Mouse (Mus musculus) intestine, embryonic 16.5 days (tissue): ENCODE measurements around the gene Tmem30c. TPM values are rescaled to one million over a fixed set of nuclear protein-coding genes. Genes with fewer than 3 reads are reported as not detected.
"Not testable (repeated sequence)": the region's sequence is repeated elsewhere in the genome, so short reads cannot be mapped to it uniquely, and the experiment has no call there.

Source experiments
- ATAC-seq: fragments of 200-750 bp; cut with Nextera tagmentation; 2 replicates; pipeline ENCODE4 v1.8.0; 2017; ENCODE audit warnings: moderate TSS enrichment, moderate library complexity
- H3K27ac ChIP-seq: fragments of 300-500 bp; sonication (generic); 2 replicates; pipeline ENCODE4 v1.5.1; 2014; ENCODE audit warnings: mild to moderate bottlenecking, low read length
- H3K27me3 ChIP-seq: fragments of 300-500 bp; sonication (generic); replicated peaks from 2 replicates; pipeline ENCODE4 v1.6.1; 2014; ENCODE audit warnings: low read length, control low read depth, mixed read lengths; ENCODE audit not compliant: control insufficient read depth, insufficient read depth
- H3K36me3 ChIP-seq: fragments of 300-500 bp; sonication (generic); 2 replicates; pipeline ENCODE4 v1.6.1; 2014; ENCODE audit warnings: low read length, control low read depth; ENCODE audit not compliant: control insufficient read depth, insufficient read depth
- H3K4me1 ChIP-seq: fragments of 300-500 bp; sonication (generic); 2 replicates; pipeline ENCODE4 v1.6.1; 2014; ENCODE audit warnings: low read length, control low read depth, mixed read lengths; ENCODE audit not compliant: control insufficient read depth, insufficient read depth
- H3K4me2 ChIP-seq: fragments of 300-500 bp; sonication (generic); 2 replicates; pipeline ENCODE4 v1.6.1; 2014; ENCODE audit warnings: low read depth, low read length, control low read depth
- H3K4me3 ChIP-seq: fragments of 300-500 bp; sonication (generic); 2 replicates; pipeline ENCODE4 v1.5.1; 2014; ENCODE audit warnings: mild to moderate bottlenecking, low read length
- H3K9ac ChIP-seq: fragments of 300-500 bp; sonication (generic); 2 replicates; pipeline ENCODE4 v1.6.1; 2014; ENCODE audit warnings: low read depth, low read length
- H3K9me3 ChIP-seq: fragments of 300-500 bp; sonication (generic); 2 replicates; pipeline ENCODE4 v1.6.1; 2016; ENCODE audit warnings: low read length, control low read depth; ENCODE audit not compliant: control insufficient read depth
- WGBS: fragments of 180-500 bp; shearing (Covaris S2); extraction: QIAGEN DNeasy Blood & Tissue Kit; methylation state at CpG from one replicate; pipeline ENCODE4 v1.1.7; 2014; 5-methylcytosine and 5-hydroxymethylcytosine counted together
- polyA plus RNA-seq: library from polyadenylated mRNA; unstranded; fragments of >200 nt; fragmentation: Nextera tagmentation; extraction: Ambion mirVana; gene quantifications from 2 replicates; pipeline ENCODE4 v1.2.1, GENCODE M21; 2015

Gene Tmem30c
- polyA plus RNA-seq, 1 experiment from 2014 or later = not detected

DNA sequence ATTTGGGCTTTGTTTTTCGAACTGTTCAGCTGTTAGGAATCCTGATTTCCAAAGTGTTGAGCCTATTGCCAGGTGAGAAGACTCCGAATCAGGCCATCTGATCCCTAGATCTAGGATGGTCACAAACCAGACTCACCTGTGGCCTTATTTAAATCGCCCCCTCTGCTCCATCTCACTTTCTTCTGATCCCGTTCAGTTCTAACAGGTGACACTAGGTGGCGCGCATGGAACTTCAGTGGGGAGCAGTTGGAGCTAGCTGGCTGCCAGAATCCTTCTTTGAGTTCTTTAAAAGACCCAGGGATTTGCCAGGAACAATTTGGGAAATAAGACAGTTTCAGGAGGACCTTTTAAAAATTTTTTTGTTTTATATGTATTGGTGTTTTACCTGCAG lies 48.8 kb downstream of the Tmem30c start:
- no peak overlapping the region for H3K4me2 ChIP-seq
- no peak overlapping the region for H3K27ac ChIP-seq
- H3K4me1 ChIP-seq = no peaks in the 10 kb centered on the region
- no peak overlapping the region for H3K9ac ChIP-seq
- H3K4me3 ChIP-seq = no peak overlapping the region
- 8% methylated on average over 6 of the region's 6 CpGs for WGBS
- H3K9me3 ChIP-seq = no peaks in the 10 kb centered on the region
- peak; percentile 74 for ATAC-seq
- H3K36me3 ChIP-seq = no peaks in the 10 kb centered on the region
- H3K27me3 ChIP-seq = no peaks in the 10 kb centered on the region

DNA sequence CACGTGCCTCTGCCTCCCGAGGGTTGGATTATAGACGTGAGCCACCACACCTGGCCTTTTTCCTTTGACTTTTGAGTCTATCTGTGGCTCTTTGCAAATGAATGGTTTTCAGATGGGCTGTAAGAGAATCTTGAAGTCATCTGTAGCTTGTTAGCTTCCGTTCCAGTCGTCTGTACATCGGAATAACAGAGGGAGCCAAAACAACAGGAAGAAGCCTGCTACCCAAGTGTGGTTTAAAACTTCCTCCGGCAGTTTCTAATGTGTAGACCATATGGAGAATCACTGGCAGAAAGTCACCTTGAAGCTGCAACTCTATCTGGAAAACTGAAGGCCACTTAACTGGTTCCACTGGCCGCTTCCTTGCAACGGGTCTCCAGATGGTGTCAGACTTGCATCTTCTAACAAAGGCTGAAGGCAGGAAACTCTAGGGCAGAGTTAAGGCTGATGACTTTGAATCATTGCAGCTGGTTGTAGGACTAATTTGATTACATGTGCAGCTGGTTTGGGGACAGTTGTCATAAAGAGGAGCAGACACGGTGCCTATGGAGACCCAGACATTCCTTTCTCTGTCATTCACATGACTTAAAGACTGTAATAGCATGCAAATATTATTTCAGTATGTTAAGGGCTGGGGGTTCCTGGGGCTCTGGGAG lies 49.3 kb downstream of the Tmem30c start:
- WGBS = 50% methylated on average over 10 of the region's 10 CpGs
- H3K4me2 ChIP-seq = no peak overlapping the region
- H3K27me3 ChIP-seq = no peaks in the 10 kb centered on the region
- H3K27ac ChIP-seq = no peak overlapping the region
- no peaks in the 10 kb centered on the region for H3K4me1 ChIP-seq
- peak; percentile 68 for ATAC-seq
- no peaks in the 10 kb centered on the region for H3K36me3 ChIP-seq
- no peak overlapping the region for H3K4me3 ChIP-seq
- H3K9ac ChIP-seq = no peak overlapping the region
- H3K9me3 ChIP-seq = no peaks in the 10 kb centered on the region

DNA sequence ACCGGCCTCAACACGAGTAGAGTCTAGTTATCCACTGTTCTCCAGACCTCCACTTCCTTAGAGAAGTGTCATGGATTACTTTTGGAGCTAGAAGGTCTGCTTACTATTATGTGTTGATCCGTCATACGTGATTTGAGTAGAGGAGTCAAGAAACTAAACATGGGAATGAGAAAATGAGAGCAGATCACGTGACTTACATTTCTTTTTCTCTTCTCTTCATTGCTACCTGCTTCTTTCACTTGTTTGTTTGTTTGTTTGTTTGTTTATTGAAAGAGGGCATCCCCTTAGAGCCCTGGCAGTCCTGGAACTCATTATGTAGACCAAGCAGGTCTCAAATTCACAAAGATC lies 49.8 kb downstream of the Tmem30c start:
- Histone ChIP-seq H3K9me3 (no peaks in the 10 kb centered on the region), H3K9ac (no peak overlapping the region), H3K4me1 (no peaks in the 10 kb centered on the region), H3K27ac (no peak overlapping the region), H3K27me3 (no peaks in the 10 kb centered on the region), H3K4me3 (no peak overlapping the region), H3K4me2 (no peak overlapping the region), H3K36me3 (no peaks in the 10 kb centered on the region)
- ATAC-seq = no peak
- WGBS = 87% methylated on average over 5 of the region's 5 CpGs

- Histone ChIP-seq H3K27me3 (no peaks in the 10 kb centered on the region), H3K9ac (no peak overlapping the region), H3K9me3 (no peaks in the 10 kb centered on the region), H3K27ac (no peak overlapping the region), H3K4me1 (no peaks in the 10 kb centered on the region), H3K36me3 (no peaks in the 10 kb centered on the region), H3K4me2 (no peak overlapping the region), H3K4me3 (no peak overlapping the region)
- ATAC-seq = no peak
- 44% methylated on average over 7 of the region's 7 CpGs for WGBS
Observed at GRCm38 (mm10) chr16:57235871-57236510, 56.7 kb downstream of the Tmem30c start.

- peak overlapping the region; percentile 41 for H3K4me2 ChIP-seq
- H3K9me3 ChIP-seq, H3K27ac ChIP-seq, ATAC-seq, H3K27me3 ChIP-seq, H3K36me3 ChIP-seq, H3K9ac ChIP-seq, H3K4me1 ChIP-seq, H3K4me3 ChIP-seq: not testable (repeated sequence)
- 72% methylated on average over 4 of the region's 5 CpGs for WGBS
Observed at GRCm38 (mm10) chr16:57231937-57232310, 60.7 kb downstream of the Tmem30c start.

- H3K36me3 ChIP-seq = no peaks in the 10 kb centered on the region
- H3K4me1 ChIP-seq = peaks cover 8% of the 10 kb centered on the region
- H3K27ac ChIP-seq = peak within 1 kb of the TSS; percentile 90
- peak within 1 kb of the TSS; percentile 86 for H3K9ac ChIP-seq
- H3K4me3 ChIP-seq = peak within 1 kb of the TSS; percentile 80
- WGBS = under 1% methylated on average over 42 of the region's 42 CpGs
- H3K9me3 ChIP-seq = no peaks in the 10 kb centered on the region
- peak; percentile 99 for ATAC-seq
- H3K27me3 ChIP-seq = no peaks in the 10 kb centered on the region
- H3K4me2 ChIP-seq = peak within 1 kb of the TSS; percentile 68
Observed at GRCm38 (mm10) chr16:57231089-57231936, 61.4 kb downstream of the Tmem30c start, which contains the start of gene Tbc1d23. Tbc1d23 (minus strand) TSS chr16:57231504.

DNA sequence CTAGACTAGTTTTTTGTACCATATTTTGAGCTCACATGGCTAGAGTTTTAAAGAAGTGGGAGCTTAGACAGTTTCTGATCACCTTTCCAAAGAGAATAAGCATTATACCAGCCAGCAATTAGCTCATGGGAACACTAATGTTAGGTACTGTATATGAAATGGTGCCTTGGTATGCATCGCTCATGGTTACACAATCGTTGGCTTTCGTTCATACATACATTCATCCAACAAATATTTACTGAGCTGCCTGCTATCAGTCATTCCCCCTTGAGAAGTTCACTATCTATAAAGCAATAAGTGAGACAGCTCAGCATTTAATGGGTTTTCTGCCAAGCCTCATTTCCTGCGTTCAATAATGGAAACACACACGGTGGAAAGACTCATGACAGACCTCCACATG lies 66.2 kb downstream of the Tmem30c start:
- H3K27ac ChIP-seq = no peak overlapping the region
- no peaks in the 10 kb centered on the region for H3K9me3 ChIP-seq
- no peak overlapping the region for H3K4me2 ChIP-seq
- H3K9ac ChIP-seq = no peak overlapping the region
- H3K27me3 ChIP-seq = no peaks in the 10 kb centered on the region
- no peaks in the 10 kb centered on the region for H3K36me3 ChIP-seq
- 46% methylated on average over 5 of the region's 5 CpGs for WGBS
- peak; percentile 39 for ATAC-seq
- H3K4me3 ChIP-seq = no peak overlapping the region
- peaks cover 8% of the 10 kb centered on the region for H3K4me1 ChIP-seq

DNA sequence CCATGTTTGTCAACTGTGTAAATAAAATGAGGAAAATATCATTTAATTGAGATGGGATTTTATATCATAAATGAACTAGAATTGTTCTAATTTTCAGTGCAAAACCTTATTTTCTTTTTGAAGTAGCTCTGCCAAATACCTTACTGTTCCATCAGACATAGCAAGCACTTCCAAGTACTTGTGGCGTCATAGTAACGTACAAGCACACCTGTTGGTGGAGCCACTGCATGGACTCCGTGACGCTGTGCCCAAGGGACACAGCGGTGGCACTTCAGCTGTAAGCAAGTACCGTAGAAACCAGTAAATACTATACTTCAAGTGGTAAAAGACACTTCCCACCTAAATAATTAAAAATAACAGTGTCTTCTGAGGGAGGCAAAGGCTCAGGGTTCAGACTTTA lies 72.3 kb downstream of the Tmem30c start:
- H3K27me3 ChIP-seq = no peaks in the 10 kb centered on the region
- H3K4me1 ChIP-seq = no peaks in the 10 kb centered on the region
- 94% methylated on average over 6 of the region's 6 CpGs for WGBS
- H3K36me3 ChIP-seq = peaks cover 5% of the 10 kb centered on the region; the same call in 1 of the 2 replicates
- H3K9ac ChIP-seq = no peak overlapping the region
- H3K9me3 ChIP-seq = no peaks in the 10 kb centered on the region
- no peak for ATAC-seq
- no peak overlapping the region for H3K27ac ChIP-seq
- no peak overlapping the region for H3K4me3 ChIP-seq
- no peak overlapping the region for H3K4me2 ChIP-seq
